Mouse (Mus musculus) stomach, embryonic 14.5 days (tissue): ENCODE data around the gene Cx3cl1. TPM values are rescaled to one million over a fixed set of nuclear protein-coding genes. Genes with fewer than 3 reads are reported as not detected.

Source experiments
- ATAC-seq: fragments of 200-750 bp; cut with Nextera tagmentation; 2 replicates; pipeline ENCODE4 v1.8.0; 2017; ENCODE audit warnings: low read depth, moderate TSS enrichment; ENCODE audit not compliant: insufficient number of reproducible peaks, insufficient read depth, low FRiP score
- H3K27ac ChIP-seq: fragments of 300-500 bp; sonication (generic); 2 replicates; pipeline ENCODE4 v1.5.1; 2014; ENCODE audit warnings: mild to moderate bottlenecking, low read length, moderate library complexity, mixed read lengths
- H3K27me3 ChIP-seq: fragments of 300-500 bp; sonication (generic); 2 replicates; pipeline ENCODE4 v1.6.1; 2014; ENCODE audit warnings: low read length, control low read depth, mixed read lengths; ENCODE audit not compliant: control insufficient read depth, insufficient read depth
- H3K36me3 ChIP-seq: fragments of 300-500 bp; sonication (generic); 2 replicates; pipeline ENCODE4 v1.6.1; 2014; ENCODE audit warnings: mild to moderate bottlenecking, control low read depth, low read length, moderate library complexity, mixed read lengths; ENCODE audit not compliant: control insufficient read depth, insufficient read depth
- H3K4me1 ChIP-seq: fragments of 300-500 bp; sonication (generic); 2 replicates; pipeline ENCODE4 v1.6.1; 2014; ENCODE audit warnings: low read length, control low read depth, mixed read lengths; ENCODE audit not compliant: control insufficient read depth, insufficient read depth
- H3K4me2 ChIP-seq: fragments of 300-500 bp; sonication (generic); replicated peaks from 2 replicates; pipeline ENCODE4 v1.6.1; 2014; ENCODE audit warnings: low read depth, low read length, control low read depth
- H3K4me3 ChIP-seq: fragments of 300-500 bp; sonication (generic); 2 replicates; pipeline ENCODE4 v1.5.1; 2014; ENCODE audit warnings: low read depth, low read length, control low read depth
- H3K9ac ChIP-seq: fragments of 300-500 bp; sonication (generic); replicated peaks from 2 replicates; pipeline ENCODE4 v1.6.1; 2014; ENCODE audit warnings: low read depth, mild to moderate bottlenecking, control low read depth, low read length, moderate library complexity, mixed read lengths
- H3K9me3 ChIP-seq: fragments of 300-500 bp; sonication (generic); 2 replicates; pipeline ENCODE4 v1.6.1; 2016; ENCODE audit warnings: low read depth, low read length, control low read depth; ENCODE audit not compliant: control insufficient read depth
- WGBS: fragments of 180-500 bp; shearing (Covaris S2); extraction: QIAGEN DNeasy Blood & Tissue Kit; methylation state at CpG from one replicate; pipeline ENCODE4 v1.1.7; 2014; 5-methylcytosine and 5-hydroxymethylcytosine counted together
- polyA plus RNA-seq: library from polyadenylated mRNA; unstranded; fragments of >200 nt; fragmentation: Nextera tagmentation; extraction: Ambion mirVana; gene quantifications from 2 replicates; pipeline ENCODE4 v1.2.1, GENCODE M21; 2014

Gene Cx3cl1
- polyA plus RNA-seq, 1 experiment from 2014 or later = 7.4 TPM

DNA sequence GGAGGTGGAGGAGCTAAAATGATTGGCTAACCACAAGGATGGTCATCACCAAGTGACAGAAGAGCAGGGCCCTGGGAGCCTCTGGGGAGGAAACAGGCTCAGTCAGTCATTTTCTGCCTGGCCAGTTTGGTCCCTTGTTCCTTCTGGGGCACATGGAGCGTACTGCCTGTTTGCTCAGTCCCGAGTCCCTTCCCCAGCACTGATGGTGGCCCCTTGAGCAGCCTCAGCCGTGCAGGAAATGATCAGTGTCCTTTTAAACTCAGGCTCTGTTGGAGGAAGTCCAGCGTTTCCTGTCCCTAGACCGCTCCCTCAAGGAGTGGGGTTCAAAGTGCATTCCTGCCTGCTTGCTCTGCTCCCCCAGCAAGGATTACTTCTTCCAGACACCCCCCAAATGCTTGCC lies 6.7 kb downstream of the Cx3cl1 start:
- H3K27me3 ChIP-seq = peaks cover 2% of the 10 kb centered on the region
- H3K36me3 ChIP-seq = no peaks in the 10 kb centered on the region
- no peak overlapping the region for H3K4me2 ChIP-seq
- peaks cover 18% of the 10 kb centered on the region for H3K4me1 ChIP-seq
- H3K9me3 ChIP-seq = no peaks in the 10 kb centered on the region
- no peak overlapping the region for H3K9ac ChIP-seq
- H3K27ac ChIP-seq = peak overlapping the region; percentile 58; the same call in 1 of the 2 replicates
- no peak overlapping the region for H3K4me3 ChIP-seq
- peak; percentile 46; the same call in 1 of the 2 replicates for ATAC-seq
- WGBS = 30% methylated on average over 5 of the region's 5 CpGs

GRCm38 (mm10) chr8:94778895-94779533 lies 7.2 kb downstream of the Cx3cl1 start:
- Histone ChIP-seq H3K4me1 (peaks cover 18% of the 10 kb centered on the region), H3K27me3 (no peaks in the 10 kb centered on the region; the same call in 1 of the 2 replicates), H3K36me3 (no peaks in the 10 kb centered on the region), H3K9me3 (no peaks in the 10 kb centered on the region), H3K9ac (no peak overlapping the region), H3K4me2 (no peak overlapping the region), H3K4me3 (no peak overlapping the region), H3K27ac (peak overlapping the region; percentile 58; the same call in 1 of the 2 replicates)
- ATAC-seq = no peak
- 72% methylated on average over 10 of the region's 10 CpGs for WGBS

GRCm38 (mm10) chr8:94779534-94780294 lies 7.9 kb downstream of the Cx3cl1 start:
- Histone ChIP-seq H3K9me3 (no peaks in the 10 kb centered on the region), H3K4me2 (no peak overlapping the region), H3K27ac (no peak overlapping the region), H3K27me3 (no peaks in the 10 kb centered on the region; the same call in 1 of the 2 replicates), H3K4me3 (no peak overlapping the region), H3K9ac (no peak overlapping the region), H3K4me1 (peaks cover 18% of the 10 kb centered on the region), H3K36me3 (no peaks in the 10 kb centered on the region)
- WGBS = 90% methylated on average over 16 of the region's 16 CpGs
- no peak for ATAC-seq

- H3K27me3 ChIP-seq = no peaks in the 10 kb centered on the region
- no peak overlapping the region for H3K9ac ChIP-seq
- no peak overlapping the region for H3K4me3 ChIP-seq
- H3K4me1 ChIP-seq = peaks cover 18% of the 10 kb centered on the region
- no peak overlapping the region for H3K27ac ChIP-seq
- no peaks in the 10 kb centered on the region for H3K36me3 ChIP-seq
- no peak for ATAC-seq
- H3K4me2 ChIP-seq = no peak overlapping the region
- no peaks in the 10 kb centered on the region for H3K9me3 ChIP-seq
- 81% methylated on average over 21 of the region's 21 CpGs for WGBS
These were observed 8.8 kb downstream of the Cx3cl1 start for GRCm38 (mm10) chr8:94780491-94781154.

- WGBS = 59% methylated on average over 7 of the region's 7 CpGs
- no peak overlapping the region for H3K27ac ChIP-seq
- H3K9me3 ChIP-seq = no peaks in the 10 kb centered on the region
- no peak overlapping the region for H3K4me3 ChIP-seq
- peaks cover 18% of the 10 kb centered on the region for H3K4me1 ChIP-seq
- no peaks in the 10 kb centered on the region for H3K36me3 ChIP-seq
- no peaks in the 10 kb centered on the region for H3K27me3 ChIP-seq
- no peak for ATAC-seq
- H3K9ac ChIP-seq = no peak overlapping the region
- H3K4me2 ChIP-seq = peak overlapping the region; percentile 18; the same call in 1 of the 2 replicates
These were observed 9.5 kb downstream of the Cx3cl1 start for GRCm38 (mm10) chr8:94781155-94781837.

GRCm38 (mm10) chr8:94781838-94782235 lies 10.0 kb downstream of the Cx3cl1 start:
- no peak overlapping the region for H3K27ac ChIP-seq
- no peak overlapping the region for H3K9ac ChIP-seq
- H3K4me1 ChIP-seq = peaks cover 18% of the 10 kb centered on the region
- H3K9me3 ChIP-seq = no peaks in the 10 kb centered on the region
- no peak overlapping the region for H3K4me3 ChIP-seq
- peak; percentile 59 for ATAC-seq
- no peaks in the 10 kb centered on the region for H3K36me3 ChIP-seq
- WGBS = 7% methylated on average over 11 of the region's 11 CpGs
- peak overlapping the region; percentile 18; the same call in 1 of the 2 replicates for H3K4me2 ChIP-seq
- H3K27me3 ChIP-seq = no peaks in the 10 kb centered on the region

- 73% methylated on average over 4 of the region's 4 CpGs for WGBS
These were observed 12.1 kb downstream of the Cx3cl1 start for GRCm38 (mm10) chr8:94783890-94784289.

More at GRCm38 (mm10) chr8:94783890-94784289, 12.1 kb downstream of the Cx3cl1 start:
- no peaks in the 10 kb centered on the region for H3K36me3 ChIP-seq
- H3K9ac ChIP-seq = no peak overlapping the region
- H3K4me3 ChIP-seq = no peak overlapping the region
- H3K9me3 ChIP-seq = no peaks in the 10 kb centered on the region
- no peak overlapping the region for H3K27ac ChIP-seq
- H3K4me1 ChIP-seq = peaks cover 10% of the 10 kb centered on the region
- no peaks in the 10 kb centered on the region for H3K27me3 ChIP-seq
- ATAC-seq = no peak
- H3K4me2 ChIP-seq = no peak overlapping the region
